Mouse (Mus musculus) layer of hippocampus, adult 11-12 months (tissue): Measurements from ENCODE around the gene Serpina6.
"Not testable (repeated sequence)": the region's sequence is repeated elsewhere in the genome, so short reads cannot be mapped to it uniquely, and the experiment has no call there.

ENCODE experiments used
- DNase-seq: peaks from one replicate; pipeline ENCODE4 v3.0.0; 2022; ENCODE audit warnings: low spot score

Gene Serpina6

GRCm38 (mm10) chr12:103656848-103657626, at the start of gene Serpina6:
Serpina6 (minus strand) TSS chr12:103657212.
- DNase-seq: no peak

DNA sequence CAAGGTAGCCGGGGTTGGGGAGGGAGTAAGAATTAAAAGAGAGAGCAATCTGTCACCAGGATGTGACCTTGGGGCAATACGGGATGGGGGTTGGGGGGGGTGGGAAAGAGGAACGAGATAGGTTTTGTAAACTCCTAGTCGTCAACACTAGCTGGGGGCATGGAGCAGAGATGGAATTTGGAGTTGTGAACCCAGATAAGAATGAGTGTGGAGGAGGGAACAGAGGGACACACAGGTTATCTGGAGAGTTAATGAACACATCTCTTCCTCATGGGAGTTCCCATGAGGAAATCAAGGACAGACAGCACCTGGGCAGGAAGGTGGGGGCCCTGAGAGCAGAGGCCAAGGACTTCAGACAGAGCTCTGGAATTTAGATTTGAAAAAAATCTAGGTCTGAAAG, 49.1 kb upstream of the Serpina6 start:
- no peak for DNase-seq

GRCm38 (mm10) chr12:103705547-103705946, 48.5 kb upstream of the Serpina6 start:
- DNase-seq: no peak

DNA sequence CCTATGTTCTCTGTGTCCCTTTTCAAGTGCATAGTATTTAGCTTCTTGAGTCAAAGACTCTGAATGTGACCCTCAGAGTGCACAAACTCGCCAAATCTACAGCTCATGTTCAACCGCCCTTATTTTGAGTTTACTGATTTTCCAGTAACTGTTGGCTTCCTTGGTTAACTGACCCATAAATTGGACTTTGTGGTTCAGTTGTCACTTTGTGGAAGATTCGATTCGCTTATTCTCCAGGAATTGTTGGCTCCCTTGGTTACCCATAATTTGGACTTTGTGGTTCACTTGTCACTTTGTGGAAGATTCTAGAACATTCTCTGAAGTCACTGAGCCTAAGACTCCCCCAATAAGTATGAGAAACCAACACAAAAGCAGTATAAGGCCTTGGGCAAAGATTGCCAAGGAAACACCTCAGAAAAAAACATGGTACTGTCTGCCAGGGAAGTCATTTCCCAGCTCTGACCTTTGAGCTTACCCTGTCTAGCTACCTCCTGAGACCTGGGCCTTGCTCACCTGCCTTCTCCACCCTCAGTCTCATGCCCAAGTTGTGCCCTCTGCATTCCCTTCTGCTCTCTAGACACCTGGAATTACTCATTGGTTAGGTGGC, 43.2 kb upstream of the Serpina6 start:
- no peak for DNase-seq

GRCm38 (mm10) chr12:103695429-103695828, 38.4 kb upstream of the Serpina6 start, which contains the start of gene Serpina1f:
Serpina1f (minus strand) TSS chr12:103695529.
- DNase-seq: no peak

- DNase-seq: no peak
Measured at GRCm38 (mm10) chr12:103688221-103688814, 31.3 kb upstream of the Serpina6 start.

DNA sequence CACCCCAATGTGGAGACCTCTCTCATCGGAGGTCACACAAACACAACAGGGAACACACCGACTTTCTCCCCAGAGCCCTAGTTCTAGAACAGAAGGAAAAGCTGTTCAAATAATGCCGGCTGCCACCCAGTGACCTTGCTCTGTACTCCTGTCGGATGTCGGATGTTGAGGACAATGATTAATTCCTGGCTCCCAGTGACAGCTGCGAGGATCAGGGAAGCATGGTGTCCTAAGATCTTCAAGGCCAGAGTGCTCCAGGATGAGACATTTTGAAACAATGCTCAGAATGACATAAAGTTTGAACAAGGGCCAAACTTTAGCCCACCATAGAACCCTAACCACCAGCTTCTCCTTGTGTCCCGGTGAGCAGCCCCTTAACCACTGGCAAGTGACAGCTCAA, 30.0 kb upstream of the Serpina6 start:
- DNase-seq: no peak

DNA sequence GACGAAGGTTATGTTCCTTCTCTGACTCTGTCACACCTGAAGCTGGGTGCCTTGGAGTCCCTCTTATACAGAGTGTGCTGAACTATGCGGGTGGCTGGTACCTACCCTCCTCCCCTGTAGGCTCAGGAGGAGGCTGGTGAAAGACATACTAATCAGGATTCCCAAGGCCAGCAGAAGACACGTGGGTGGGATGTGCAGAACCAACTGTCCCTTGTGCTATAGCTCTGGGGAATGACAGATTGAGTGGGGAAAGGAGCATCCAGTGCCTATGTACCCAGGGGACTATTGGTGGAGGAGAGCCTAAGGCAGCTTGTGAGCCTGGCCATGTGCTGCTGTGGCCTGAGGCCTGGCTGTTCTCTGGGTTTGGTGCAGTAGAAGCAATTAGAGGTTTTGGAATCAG, 29.0 kb upstream of the Serpina6 start:
- peak; percentile 46 for DNase-seq

DNA sequence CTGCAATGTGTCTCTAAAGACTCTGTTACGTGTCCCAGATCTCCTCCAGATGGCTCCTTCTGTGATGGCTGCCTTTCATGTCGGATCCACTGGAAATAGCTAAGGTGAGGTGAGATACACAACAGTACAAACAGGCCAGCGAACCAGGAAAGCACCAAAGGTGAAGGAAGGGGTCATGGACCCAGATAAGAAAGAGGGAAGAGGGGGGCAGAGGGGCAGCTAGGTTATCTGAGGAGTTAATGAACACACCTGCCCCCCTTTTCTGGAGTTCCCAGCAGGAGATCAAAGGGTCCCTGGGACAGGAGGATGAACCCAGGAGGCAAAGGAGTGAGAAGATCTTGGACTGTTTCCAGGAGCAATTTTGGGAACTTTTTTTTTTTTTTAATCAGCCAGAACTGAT, 28.4 kb upstream of the Serpina6 start:
- DNase-seq: no peak

- no peak for DNase-seq
Measured at GRCm38 (mm10) chr12:103683775-103684174, 26.8 kb upstream of the Serpina6 start.

- no peak for DNase-seq
Measured at GRCm38 (mm10) chr12:103681739-103682138, 24.7 kb upstream of the Serpina6 start.

GRCm38 (mm10) chr12:103681169-103681568, 24.2 kb upstream of the Serpina6 start:
- no peak for DNase-seq

DNA sequence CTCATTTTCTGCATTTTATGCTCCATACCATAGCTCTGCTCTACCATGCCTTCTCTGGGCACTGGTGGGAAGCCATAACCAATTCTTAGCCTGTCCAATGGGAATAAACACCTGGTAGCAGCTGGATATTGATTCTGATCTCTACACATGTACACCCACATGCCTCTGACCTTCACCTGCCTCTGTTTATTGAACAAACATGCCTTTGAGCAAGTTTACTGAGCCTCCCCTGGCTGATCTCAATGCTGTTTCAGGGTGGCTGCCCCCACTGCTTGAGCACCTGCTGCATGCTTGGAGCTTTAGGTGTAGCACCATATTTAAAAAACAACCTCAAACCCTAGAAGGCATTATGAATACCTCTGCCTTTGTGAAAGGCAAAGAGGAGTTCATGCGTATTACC, 22.8 kb upstream of the Serpina6 start:
- DNase-seq: not testable (repeated sequence)

GRCm38 (mm10) chr12:103676039-103676438, 19.0 kb upstream of the Serpina6 start, which contains the start of gene Serpina16:
Serpina16 (minus strand) TSS chr12:103676139.
- DNase-seq: no peak

GRCm38 (mm10) chr12:103673179-103673578, 16.2 kb upstream of the Serpina6 start:
- no peak for DNase-seq

DNA sequence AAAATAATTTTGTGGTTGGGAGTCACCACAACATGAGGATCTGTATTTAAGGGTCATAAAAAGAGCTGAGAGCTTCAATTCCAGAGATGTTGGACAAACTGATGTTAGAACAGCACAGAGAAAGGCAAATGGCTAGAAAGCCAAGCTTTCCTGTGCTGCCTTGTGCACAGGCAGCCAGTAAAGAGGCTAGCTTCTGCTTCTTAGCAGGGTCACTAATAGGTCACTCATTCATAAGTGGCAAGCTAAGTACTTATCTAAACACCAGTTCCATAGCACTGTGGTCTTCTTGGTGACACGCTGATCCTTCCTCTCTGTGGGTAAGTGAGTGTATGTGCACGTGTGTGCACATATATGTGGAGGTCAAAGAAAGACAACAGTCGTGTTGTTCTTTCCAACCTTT, 14.5 kb upstream of the Serpina6 start:
- no peak for DNase-seq

DNA sequence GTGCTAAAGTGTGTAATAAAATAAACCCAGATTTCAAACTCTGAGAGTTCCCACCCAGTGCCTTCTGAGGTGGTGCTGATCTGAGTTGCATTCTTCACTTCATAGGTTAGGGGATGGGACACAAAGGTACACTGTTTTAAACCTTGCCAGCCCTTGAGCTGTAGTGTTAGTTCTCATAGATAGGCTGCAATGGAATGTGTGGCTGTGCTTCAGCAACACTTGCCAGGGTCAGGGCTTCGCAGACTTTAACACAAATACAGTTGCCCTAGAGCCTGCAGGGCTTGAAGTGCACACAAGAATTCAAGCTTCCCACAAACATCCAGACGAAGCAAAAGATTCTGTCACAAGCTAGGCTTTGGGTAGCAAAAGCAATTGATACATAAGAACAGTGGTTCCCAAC, 14.0 kb upstream of the Serpina6 start:
- no peak for DNase-seq

DNA sequence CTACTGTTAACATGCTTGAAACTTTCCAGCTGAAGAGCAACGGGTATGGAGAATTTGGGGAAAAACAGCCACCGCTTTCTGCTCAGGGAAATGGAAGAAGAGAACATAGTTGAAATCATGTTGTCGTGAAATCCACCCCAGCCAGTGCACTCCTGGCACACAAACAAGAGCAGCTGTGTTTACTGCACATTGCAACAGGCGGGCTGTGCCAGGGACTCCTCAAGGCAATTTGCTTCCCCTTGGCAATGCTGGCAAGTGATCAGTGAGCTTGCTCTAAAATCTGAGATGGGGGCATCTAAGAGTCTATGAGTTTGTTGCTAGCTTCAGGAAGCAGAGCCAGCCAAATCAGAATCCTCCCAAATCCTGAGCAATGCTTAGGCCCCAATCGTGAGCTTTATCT, 13.3 kb upstream of the Serpina6 start:
- peak; percentile 57 for DNase-seq

DNA sequence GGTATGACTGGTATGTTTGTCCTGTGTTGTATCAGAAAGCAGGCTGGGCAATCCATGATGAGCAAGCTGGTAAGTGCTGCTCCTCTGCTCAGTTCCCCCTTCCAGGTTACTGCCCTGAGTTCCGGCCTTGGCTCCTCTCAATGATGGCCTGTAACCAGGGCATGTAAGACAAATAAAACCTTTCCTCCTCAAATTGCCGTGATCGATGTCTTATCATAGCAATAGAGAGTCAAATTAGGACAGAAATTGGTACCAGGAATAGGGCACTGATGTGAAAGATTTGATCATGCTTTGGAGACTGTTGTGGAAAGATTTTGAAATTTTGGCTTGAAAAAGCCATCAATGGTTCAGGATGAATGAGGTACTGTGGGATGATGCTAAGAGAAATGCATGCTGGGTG, 8.3 kb upstream of the Serpina6 start:
- DNase-seq: no peak

GRCm38 (mm10) chr12:103662053-103662452, 5.0 kb upstream of the Serpina6 start:
- DNase-seq: not testable (repeated sequence)

DNA sequence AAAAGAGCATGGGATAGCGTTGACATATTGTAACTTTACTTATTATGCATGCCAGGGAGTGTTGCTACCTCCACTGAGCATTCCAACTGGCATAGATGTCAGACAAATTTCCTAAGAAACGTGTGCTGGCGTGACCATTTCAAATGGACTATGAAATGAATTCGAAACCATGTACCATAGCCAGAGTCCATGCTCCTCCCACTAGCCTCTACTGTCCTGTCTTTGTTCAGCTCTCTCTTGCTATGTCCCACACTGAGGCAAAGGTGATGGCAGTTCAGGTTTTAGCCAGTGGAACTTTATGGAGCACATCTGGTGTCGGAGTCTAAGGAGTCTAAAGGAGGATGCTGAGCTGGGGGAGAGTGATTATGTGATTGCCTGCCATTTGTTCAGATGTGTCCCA, 3.1 kb upstream of the Serpina6 start:
- DNase-seq: no peak

DNA sequence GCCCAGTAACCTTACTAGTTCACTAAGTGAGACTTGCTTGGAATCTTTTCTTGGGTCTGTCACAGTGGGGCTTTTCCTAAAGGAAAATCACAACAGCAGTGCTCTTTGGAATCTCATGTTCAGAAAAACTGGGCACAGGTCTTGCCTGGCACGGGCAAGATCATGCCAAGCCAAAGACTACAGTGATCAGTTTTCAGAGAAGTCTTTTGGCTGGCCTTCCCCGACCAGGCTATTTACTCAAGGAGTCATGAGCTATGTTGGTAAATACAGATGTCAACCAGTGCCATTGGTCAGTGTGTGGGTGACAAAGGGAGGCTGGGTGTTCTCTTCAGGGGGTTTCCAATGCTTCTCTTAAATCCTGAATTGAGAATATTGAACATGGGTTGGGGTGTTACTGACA, 2.2 kb upstream of the Serpina6 start:
- no peak for DNase-seq

DNA sequence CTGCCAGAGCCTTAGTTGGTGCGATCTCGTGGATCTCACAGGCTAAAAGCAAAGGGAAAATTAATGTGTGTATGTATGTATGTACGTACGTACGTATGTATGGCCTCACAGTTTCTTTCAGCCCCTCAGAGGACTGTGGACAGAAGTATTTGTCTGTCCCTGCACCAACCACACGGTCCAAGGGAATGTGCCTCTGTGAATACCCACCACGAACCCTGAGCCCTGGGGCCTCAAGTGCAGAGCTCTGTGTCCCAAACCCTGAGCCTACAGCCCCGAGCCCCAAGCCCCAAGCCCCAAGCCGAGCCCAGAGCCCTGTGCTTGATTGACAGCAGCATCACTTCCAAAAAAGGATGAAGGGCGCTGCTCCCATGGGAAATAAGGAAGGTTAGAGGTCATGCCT, 979 bp upstream of the Serpina6 start:
- no peak for DNase-seq
